Mouse (Mus musculus): Measurements from ENCODE around the gene Slc27a3. TPM values are rescaled to one million over a fixed set of nuclear protein-coding genes. Genes with fewer than 3 reads are reported as not detected.
"Not testable (repeated sequence)": the region's sequence is repeated elsewhere in the genome, so short reads cannot be mapped to it uniquely, and the experiment has no call there.

Slc27a3 gene
- polyA plus RNA-seq, 1 experiment from 2014 or later: 13.6 TPM

DNA sequence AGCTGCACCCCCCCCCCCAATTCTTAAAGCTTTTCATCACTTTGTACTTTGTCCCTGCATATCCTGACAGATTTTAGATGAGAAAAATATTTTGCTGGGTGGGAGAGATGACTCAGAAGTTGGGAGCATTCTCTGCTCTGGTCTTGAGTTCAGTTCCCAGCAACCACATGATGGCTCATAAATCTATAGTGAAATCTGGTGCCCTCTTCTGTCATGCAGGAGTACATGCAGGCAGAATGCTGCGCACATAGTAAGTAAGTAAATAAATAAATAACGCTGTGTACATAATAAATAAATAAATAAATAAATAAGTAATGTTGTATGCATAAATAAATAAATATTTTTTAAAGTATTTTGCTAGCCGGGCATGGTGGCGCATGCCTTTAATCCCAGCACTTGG lies 41.9 kb downstream of the Slc27a3 start:
- DNase-seq (ENCODE audit: low spot score) (no peak), ATAC-seq (replicated peaks; ENCODE audit: low FRiP score) (no peak)
- Histone ChIP-seq H3K36me3 (ENCODE audit: control insufficient read depth, insufficient read depth, low read length) (peaks cover 15% of the 10 kb centered on the region), H3K4me2 (ENCODE audit: low read depth, low read length, severe bottlenecking) (no peak overlapping the region), H3K4me1 (replicated peaks; ENCODE audit: control insufficient read depth, insufficient read depth, low read length) (no peaks in the 10 kb centered on the region), H3K9me3 (ENCODE audit: control insufficient read depth, low read length) (no peaks in the 10 kb centered on the region), H3K27ac (ENCODE audit: low read depth, low read length) (no peak overlapping the region), H3K9ac (ENCODE audit: low read length) (no peak overlapping the region), H3K4me3 (ENCODE audit: low read depth, low read length) (no peak overlapping the region), H3K27me3 (ENCODE audit: control insufficient read depth, insufficient read depth, low read length) (no peaks in the 10 kb centered on the region)
- 94% methylated on average over 4 of the region's 4 CpGs for WGBS

DNA sequence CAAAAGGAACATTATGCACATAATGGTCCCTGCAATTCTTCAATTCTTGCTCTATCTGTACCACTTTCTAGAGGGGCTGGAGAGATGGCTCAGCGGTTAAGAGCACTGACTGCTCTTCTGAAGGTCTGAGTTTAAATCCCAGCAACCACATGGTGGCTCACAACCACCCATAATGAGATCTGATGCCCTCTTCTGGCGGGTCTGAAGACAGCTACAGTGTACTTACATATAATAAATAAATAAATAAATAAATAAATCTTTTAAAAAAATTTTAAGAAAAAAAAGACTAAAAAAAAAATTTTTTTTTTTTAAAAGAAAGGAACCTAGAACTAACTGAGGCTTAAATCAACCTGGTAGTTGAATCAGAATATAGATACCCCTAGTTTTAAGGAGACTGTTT lies 46.9 kb downstream of the Slc27a3 start:
- not testable (repeated sequence) for H3K9ac ChIP-seq (ENCODE audit: low read length); H3K27me3 ChIP-seq (ENCODE audit: control insufficient read depth, insufficient read depth, low read length); H3K4me2 ChIP-seq (ENCODE audit: low read depth, low read length, severe bottlenecking); H3K4me3 ChIP-seq (ENCODE audit: low read depth, low read length); H3K9me3 ChIP-seq (ENCODE audit: control insufficient read depth, low read length); DNase-seq (ENCODE audit: low spot score); H3K36me3 ChIP-seq (ENCODE audit: control insufficient read depth, insufficient read depth, low read length); H3K27ac ChIP-seq (ENCODE audit: low read depth, low read length); ATAC-seq (replicated peaks; ENCODE audit: low FRiP score); H3K4me1 ChIP-seq (replicated peaks; ENCODE audit: control insufficient read depth, insufficient read depth, low read length)
- WGBS: 53% methylated on average over 2 of the region's 2 CpGs

DNA sequence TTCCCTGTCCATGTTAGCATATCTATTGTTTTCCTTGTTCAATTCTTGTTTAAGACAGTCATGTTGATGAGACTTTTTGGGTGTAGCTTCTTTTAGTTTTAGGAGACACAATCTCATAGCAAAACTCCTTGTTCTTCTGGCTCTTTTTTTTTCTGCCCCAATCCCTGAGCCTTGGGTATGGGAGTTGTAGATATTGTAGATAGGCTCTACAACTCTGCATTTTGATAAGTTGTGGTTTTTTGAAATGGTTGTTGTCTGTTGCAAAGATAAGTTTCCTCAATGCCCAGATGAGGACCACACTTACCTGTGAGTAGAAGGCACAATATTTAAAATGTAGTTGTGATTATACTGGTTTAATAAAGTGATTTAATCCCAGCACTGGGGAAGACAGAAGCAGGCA lies 49.6 kb downstream of the Slc27a3 start:
- DNase-seq (ENCODE audit: low spot score): no peak
- Histone ChIP-seq H3K4me1 (replicated peaks; ENCODE audit: control insufficient read depth, insufficient read depth, low read length) (no peaks in the 10 kb centered on the region), H3K9me3 (ENCODE audit: control insufficient read depth, low read length) (no peaks in the 10 kb centered on the region), H3K27ac (ENCODE audit: low read depth, low read length) (no peak overlapping the region), H3K27me3 (ENCODE audit: control insufficient read depth, insufficient read depth, low read length) (no peaks in the 10 kb centered on the region), H3K36me3 (ENCODE audit: control insufficient read depth, insufficient read depth, low read length) (peaks cover 2% of the 10 kb centered on the region; the same call in 1 of the 2 replicates), H3K9ac (ENCODE audit: low read length) (no peak overlapping the region), H3K4me2 (ENCODE audit: low read depth, low read length, severe bottlenecking) (no peak overlapping the region), H3K4me3 (ENCODE audit: low read depth, low read length) (no peak overlapping the region)
- no peak for ATAC-seq (replicated peaks; ENCODE audit: low FRiP score)

DNA sequence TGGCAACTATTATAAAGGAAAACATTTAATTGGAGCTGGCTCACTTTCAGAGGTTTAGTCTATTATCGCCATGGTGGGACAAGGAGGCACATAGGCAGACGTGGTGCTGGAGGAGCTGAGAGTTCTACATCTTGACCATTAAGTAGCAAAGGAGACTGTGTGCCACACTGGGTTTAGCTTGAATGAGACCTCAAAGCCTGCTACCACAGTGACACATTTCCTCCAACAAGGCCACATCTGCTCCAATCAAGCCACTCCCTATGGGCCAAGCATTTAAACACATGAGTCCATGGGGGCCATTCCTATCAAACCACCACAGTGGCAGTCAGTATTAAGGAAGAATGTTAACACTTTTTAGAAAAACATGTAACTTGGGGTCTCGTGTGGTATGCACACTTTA lies 51.5 kb downstream of the Slc27a3 start:
- Histone ChIP-seq H3K4me2 (ENCODE audit: low read depth, low read length, severe bottlenecking) (no peak overlapping the region), H3K9ac (ENCODE audit: low read length) (no peak overlapping the region), H3K27me3 (ENCODE audit: control insufficient read depth, insufficient read depth, low read length) (no peaks in the 10 kb centered on the region), H3K36me3 (ENCODE audit: control insufficient read depth, insufficient read depth, low read length) (0 out of 2 replicates have a peak, but pooled peaks cover 2% of the 10 kb centered on the region), H3K4me3 (ENCODE audit: low read depth, low read length) (no peak overlapping the region), H3K27ac (ENCODE audit: low read depth, low read length) (no peak overlapping the region), H3K4me1 (replicated peaks; ENCODE audit: control insufficient read depth, insufficient read depth, low read length) (no peaks in the 10 kb centered on the region), H3K9me3 (ENCODE audit: control insufficient read depth, low read length) (no peaks in the 10 kb centered on the region)
- DNase-seq (ENCODE audit: low spot score) (no peak), ATAC-seq (replicated peaks; ENCODE audit: low FRiP score) (no peak)
- WGBS: 93% methylated on average over 3 of the region's 3 CpGs

DNA sequence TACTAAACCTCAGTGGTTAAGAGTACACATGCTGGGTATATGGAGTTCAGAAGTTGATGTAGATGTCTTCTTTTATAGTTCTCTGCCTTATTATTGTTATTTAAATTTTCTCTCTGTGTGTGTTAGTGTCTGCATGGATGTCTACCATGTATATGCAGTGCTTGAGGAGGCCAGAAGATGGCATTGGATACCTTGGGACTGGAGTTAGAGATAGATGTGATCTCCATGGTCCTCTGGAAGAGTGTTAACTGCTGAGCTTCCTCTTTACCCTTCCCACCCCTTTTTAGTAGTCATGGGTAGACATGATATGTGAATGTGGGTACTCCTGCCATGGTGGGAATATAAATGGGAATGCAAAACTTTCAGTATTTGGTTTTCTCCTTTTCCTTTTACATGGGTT lies 54.2 kb downstream of the Slc27a3 start:
- no peaks in the 10 kb centered on the region for H3K4me1 ChIP-seq (replicated peaks; ENCODE audit: control insufficient read depth, insufficient read depth, low read length)
- no peak overlapping the region for H3K9ac ChIP-seq (ENCODE audit: low read length)
- no peak overlapping the region for H3K4me3 ChIP-seq (ENCODE audit: low read depth, low read length)
- no peaks in the 10 kb centered on the region for H3K27me3 ChIP-seq (ENCODE audit: control insufficient read depth, insufficient read depth, low read length)
- DNase-seq (ENCODE audit: low spot score) (no peak), ATAC-seq (replicated peaks; ENCODE audit: low FRiP score) (no peak)
- H3K4me2 ChIP-seq (ENCODE audit: low read depth, low read length, severe bottlenecking): no peak overlapping the region
- no peaks in the 10 kb centered on the region for H3K36me3 ChIP-seq (ENCODE audit: control insufficient read depth, insufficient read depth, low read length)
- no peak overlapping the region for H3K27ac ChIP-seq (ENCODE audit: low read depth, low read length)
- H3K9me3 ChIP-seq (ENCODE audit: control insufficient read depth, low read length): no peaks in the 10 kb centered on the region

Other genes starting within 250 kb of the Slc27a3 start
- 1,103 and 1,109 TPM in 2 replicates for gene Rps27, start 176.3 kb downstream of the Slc27a3 start, polyA plus RNA-seq (2014; fragmentation: Nextera tagmentation; extraction: Ambion mirVana)
- gene Rab13, start 176.2 kb downstream of the Slc27a3 start, polyA plus RNA-seq (2014; fragmentation: Nextera tagmentation; extraction: Ambion mirVana): 11.4 and 14.7 TPM in 2 replicates
- gene Jtb, start 158.3 kb downstream of the Slc27a3 start, polyA plus RNA-seq (2014; fragmentation: Nextera tagmentation; extraction: Ambion mirVana): 103 and 110 TPM in 2 replicates
- 6.0 and 6.2 TPM in 2 replicates for gene Creb3l4, start 146.4 kb downstream of the Slc27a3 start, polyA plus RNA-seq (2014; fragmentation: Nextera tagmentation; extraction: Ambion mirVana)
- gene Slc39a1, start 141.8 kb downstream of the Slc27a3 start, polyA plus RNA-seq (2014; fragmentation: Nextera tagmentation; extraction: Ambion mirVana): 57.5 and 58.5 TPM in 2 replicates
- gene Crtc2, start 135.8 kb downstream of the Slc27a3 start, polyA plus RNA-seq (2014; fragmentation: Nextera tagmentation; extraction: Ambion mirVana): 13.7 and 14.6 TPM in 2 replicates
- gene Dennd4b, start 124.8 kb downstream of the Slc27a3 start, polyA plus RNA-seq (2014; fragmentation: Nextera tagmentation; extraction: Ambion mirVana): 6.8 and 7.0 TPM in 2 replicates
- 12.9 and 14.3 TPM in 2 replicates for gene Gatad2b, start 96.8 kb downstream of the Slc27a3 start, polyA plus RNA-seq (2014; fragmentation: Nextera tagmentation; extraction: Ambion mirVana)
- 50.5 and 55.3 TPM in 2 replicates for gene Ints3, start 43.7 kb upstream of the Slc27a3 start, polyA plus RNA-seq (2014; fragmentation: Nextera tagmentation; extraction: Ambion mirVana)
- 2.0 and 2.8 TPM in 2 replicates for gene Npr1, start 75.9 kb upstream of the Slc27a3 start, polyA plus RNA-seq (2014; fragmentation: Nextera tagmentation; extraction: Ambion mirVana)
- 365 and 366 TPM in 2 replicates for gene Ilf2, start 86.2 kb upstream of the Slc27a3 start, polyA plus RNA-seq (2014; fragmentation: Nextera tagmentation; extraction: Ambion mirVana)
- gene Snapin, start 101.1 kb upstream of the Slc27a3 start, polyA plus RNA-seq (2014; fragmentation: Nextera tagmentation; extraction: Ambion mirVana): 66.3 and 68.3 TPM in 2 replicates
- gene Chtop, start 119.6 kb upstream of the Slc27a3 start, polyA plus RNA-seq (2014; fragmentation: Nextera tagmentation; extraction: Ambion mirVana): 142 and 151 TPM in 2 replicates
- 5.6 and 6.5 TPM in 2 replicates for gene S100a1, start 124.5 kb upstream of the Slc27a3 start, polyA plus RNA-seq (2014; fragmentation: Nextera tagmentation; extraction: Ambion mirVana)
- gene S100a13, start 124.5 kb upstream of the Slc27a3 start, polyA plus RNA-seq (2014; fragmentation: Nextera tagmentation; extraction: Ambion mirVana): 10.3 and 12.0 TPM in 2 replicates
- not detected in 2 replicates for gene S100a14, start 136.9 kb upstream of the Slc27a3 start, polyA plus RNA-seq (2014; fragmentation: Nextera tagmentation; extraction: Ambion mirVana)
- 28.8 and 30.8 TPM in 2 replicates for gene S100a16, start 147.3 kb upstream of the Slc27a3 start, polyA plus RNA-seq (2014; fragmentation: Nextera tagmentation; extraction: Ambion mirVana)
- gene S100a3, start 170.6 kb upstream of the Slc27a3 start, polyA plus RNA-seq (2014; fragmentation: Nextera tagmentation; extraction: Ambion mirVana): not detected in 2 replicates
- not detected in 2 replicates for gene S100a2, start 200.3 kb upstream of the Slc27a3 start, polyA plus RNA-seq (2014; fragmentation: Nextera tagmentation; extraction: Ambion mirVana)
- gene Gm42674, start 212.0 kb upstream of the Slc27a3 start, polyA plus RNA-seq (2014; fragmentation: Nextera tagmentation; extraction: Ambion mirVana): not detected in 2 replicates
- 0.69 and 1.9 TPM in 2 replicates for gene S100a4, start 213.8 kb upstream of the Slc27a3 start, polyA plus RNA-seq (2014; fragmentation: Nextera tagmentation; extraction: Ambion mirVana)
- gene S100a5, start 218.6 kb upstream of the Slc27a3 start, polyA plus RNA-seq (2014; fragmentation: Nextera tagmentation; extraction: Ambion mirVana): not detected in 2 replicates
- 24.3 and 27.0 TPM in 2 replicates for gene S100a6, start 222.9 kb upstream of the Slc27a3 start, polyA plus RNA-seq (2014; fragmentation: Nextera tagmentation; extraction: Ambion mirVana)